Mouse (Mus musculus): ENCODE measurements around the gene Eri3.

The Eri3 gene

GRCm38 (mm10) chr4:117570964-117571363 is 20.8 kb downstream of the Eri3 start:
- no peak for DNase-seq (ENCODE audit: low read depth in 2 of 2, low spot score in 2 of 2)

GRCm38 (mm10) chr4:117577579-117577978 is 27.4 kb downstream of the Eri3 start:
- no peak for DNase-seq (ENCODE audit: low read depth in 2 of 2, low spot score in 2 of 2)

GRCm38 (mm10) chr4:117581626-117582025 is 31.5 kb downstream of the Eri3 start:
- no peak for DNase-seq (ENCODE audit: low read depth in 2 of 2, low spot score in 2 of 2)

GRCm38 (mm10) chr4:117585995-117586394 is 35.8 kb downstream of the Eri3 start:
- DNase-seq (ENCODE audit: low read depth in 2 of 2, low spot score in 2 of 2): no peak

GRCm38 (mm10) chr4:117587447-117587846 is 37.3 kb downstream of the Eri3 start:
- no peak for DNase-seq (ENCODE audit: low read depth in 2 of 2, low spot score in 2 of 2)

GRCm38 (mm10) chr4:117589081-117589660 is 39.0 kb downstream of the Eri3 start:
- no peak for DNase-seq (ENCODE audit: low read depth in 2 of 2, low spot score in 2 of 2)

- DNase-seq (ENCODE audit: low read depth in 2 of 2, low spot score in 2 of 2): no peak
Observed at GRCm38 (mm10) chr4:117590781-117591180, 40.6 kb downstream of the Eri3 start.

GRCm38 (mm10) chr4:117592206-117592605 is 42.0 kb downstream of the Eri3 start:
- DNase-seq (ENCODE audit: low read depth in 2 of 2, low spot score in 2 of 2): no peak

- DNase-seq (ENCODE audit: low read depth in 2 of 2, low spot score in 2 of 2): no peak
Observed at GRCm38 (mm10) chr4:117595293-117595692, 45.1 kb downstream of the Eri3 start.

- DNase-seq (ENCODE audit: low read depth in 2 of 2, low spot score in 2 of 2): no peak
Observed at GRCm38 (mm10) chr4:117599986-117600565, 49.9 kb downstream of the Eri3 start.

- no peak for DNase-seq (ENCODE audit: low read depth in 2 of 2, low spot score in 2 of 2)
Observed at GRCm38 (mm10) chr4:117601338-117601776, 51.2 kb downstream of the Eri3 start.

GRCm38 (mm10) chr4:117605099-117605953 is 55.2 kb downstream of the Eri3 start:
- DNase-seq (ENCODE audit: low read depth in 2 of 2, low spot score in 2 of 2): no peak

- DNase-seq (ENCODE audit: low read depth in 2 of 2, low spot score in 2 of 2): no peak
Observed at GRCm38 (mm10) chr4:117605954-117606227, 55.7 kb downstream of the Eri3 start.

GRCm38 (mm10) chr4:117606831-117607610 is 56.9 kb downstream of the Eri3 start:
- no peak for DNase-seq (ENCODE audit: low read depth in 2 of 2, low spot score in 2 of 2)

GRCm38 (mm10) chr4:117608265-117608664 is 58.1 kb downstream of the Eri3 start:
- no peak for DNase-seq (ENCODE audit: low read depth in 2 of 2, low spot score in 2 of 2)

GRCm38 (mm10) chr4:117609371-117610039 is 59.3 kb downstream of the Eri3 start:
- no peak for DNase-seq (ENCODE audit: low read depth in 2 of 2, low spot score in 2 of 2)

GRCm38 (mm10) chr4:117611385-117611784 is 61.2 kb downstream of the Eri3 start:
- DNase-seq (ENCODE audit: low read depth in 2 of 2, low spot score in 2 of 2): no peak

- no peak for DNase-seq (ENCODE audit: low read depth in 2 of 2, low spot score in 2 of 2)
Observed at GRCm38 (mm10) chr4:117611814-117612213, 61.6 kb downstream of the Eri3 start.

- DNase-seq (ENCODE audit: low read depth in 2 of 2, low spot score in 2 of 2): no peak
Observed at GRCm38 (mm10) chr4:117612713-117613112, 62.5 kb downstream of the Eri3 start.

- DNase-seq (ENCODE audit: low read depth in 2 of 2, low spot score in 2 of 2): no peak
Observed at GRCm38 (mm10) chr4:117613153-117613773, 63.1 kb downstream of the Eri3 start.

GRCm38 (mm10) chr4:117616600-117616999 is 66.4 kb downstream of the Eri3 start:
- DNase-seq (ENCODE audit: low read depth in 2 of 2, low spot score in 2 of 2): no peak
